Mouse (Mus musculus): ENCODE results near the gene Srr. TPM values are rescaled to one million over a fixed set of nuclear protein-coding genes. Genes with fewer than 3 reads are reported as not detected.

The Srr gene
- polyA plus RNA-seq, 1 experiment from 2014 or later, result 3.6 TPM

DNA sequence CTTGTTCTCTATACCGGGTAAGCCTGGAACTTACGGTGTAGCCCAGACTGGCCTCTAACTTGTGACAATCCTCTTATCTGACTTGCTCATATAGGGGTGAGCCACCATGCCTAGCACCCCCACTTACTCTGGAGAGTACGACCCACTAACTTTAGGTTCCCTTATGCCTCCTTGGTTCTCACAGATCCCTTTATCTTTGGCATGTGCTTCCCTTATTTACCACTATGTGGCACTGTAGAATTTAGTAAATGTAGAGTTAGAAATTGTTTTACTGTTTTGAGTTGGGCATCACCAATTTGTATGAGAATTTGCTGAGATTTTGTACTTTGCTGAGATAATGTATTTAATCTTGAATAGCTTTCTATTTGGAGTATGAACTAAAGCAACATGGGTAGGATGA is 20.6 kb upstream of the Srr start:
- no peak for ATAC-seq (ENCODE audit: insufficient read depth)

DNA sequence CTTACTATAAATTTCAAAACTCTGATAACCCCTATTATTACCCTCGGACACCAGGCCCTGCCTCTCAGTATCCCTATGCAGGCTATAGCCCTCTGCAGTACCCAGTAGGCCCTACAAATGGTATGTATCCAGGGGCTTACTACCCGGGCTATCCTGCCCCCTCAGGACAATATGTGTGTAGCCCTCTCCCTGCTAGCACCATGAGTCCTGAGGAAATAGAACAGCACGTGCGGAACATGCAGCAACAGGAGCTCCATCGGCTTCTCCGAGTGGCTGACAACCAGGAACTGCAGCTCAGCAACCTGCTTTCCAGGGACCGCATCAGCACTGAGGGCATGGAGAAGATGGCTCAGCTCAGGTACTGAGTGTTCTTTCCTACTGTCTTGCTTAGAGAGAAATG is 4.6 kb upstream of the Srr start:
- no peaks in the 10 kb centered on the region for H3K9me3 ChIP-seq (replicated peaks)
- H3K27ac ChIP-seq (replicated peaks), result no peak overlapping the region
- H3K9ac ChIP-seq, result no peak overlapping the region
- H3K4me3 ChIP-seq (replicated peaks), result no peak overlapping the region
- peaks cover 18% of the 10 kb centered on the region for H3K4me1 ChIP-seq (replicated peaks)
- ATAC-seq (ENCODE audit: insufficient read depth), result no peak
- no peak overlapping the region for H3K4me2 ChIP-seq
- no peaks in the 10 kb centered on the region for H3K27me3 ChIP-seq
- 81% methylated on average over 7 of the region's 7 CpGs for WGBS (ENCODE audit: insufficient replicate concordance)
- peaks cover 49% of the 10 kb centered on the region for H3K36me3 ChIP-seq (replicated peaks)

More for the DNA sequence above, 20.6 kb upstream of the Srr start:
- peaks cover 3% of the 10 kb centered on the region; the same call in 1 of the 2 replicates for H3K4me1 ChIP-seq (replicated peaks)
- H3K27ac ChIP-seq (replicated peaks), result no peak overlapping the region
- no peaks in the 10 kb centered on the region for H3K9me3 ChIP-seq (replicated peaks)
- H3K36me3 ChIP-seq (replicated peaks), result peaks cover 42% of the 10 kb centered on the region
- H3K4me3 ChIP-seq (replicated peaks), result no peak overlapping the region
- H3K4me2 ChIP-seq, result no peak overlapping the region
- no peak overlapping the region for H3K9ac ChIP-seq
- WGBS (ENCODE audit: insufficient replicate concordance), result 69% methylated on average over 3 of the region's 3 CpGs
- no peaks in the 10 kb centered on the region for H3K27me3 ChIP-seq

GRCm38 (mm10) chr11:74929111-74929510 is 3.4 kb upstream of the Srr start:
- ATAC-seq (ENCODE audit: insufficient read depth), result no peak
- Histone ChIP-seq H3K36me3 (replicated peaks) (peaks cover 36% of the 10 kb centered on the region), H3K9ac (no peak overlapping the region), H3K27me3 (no peaks in the 10 kb centered on the region), H3K4me3 (replicated peaks) (no peak overlapping the region), H3K4me1 (replicated peaks) (peaks cover 26% of the 10 kb centered on the region), H3K27ac (replicated peaks) (no peak overlapping the region), H3K4me2 (no peak overlapping the region), H3K9me3 (replicated peaks) (no peaks in the 10 kb centered on the region)
- 78% methylated on average over 4 of the region's 4 CpGs for WGBS (ENCODE audit: insufficient replicate concordance)

- Histone ChIP-seq H3K27me3 (no peaks in the 10 kb centered on the region), H3K9me3 (replicated peaks) (no peaks in the 10 kb centered on the region), H3K9ac (no peak overlapping the region), H3K36me3 (replicated peaks) (peaks cover 18% of the 10 kb centered on the region), H3K27ac (replicated peaks) (peak overlapping the region; percentile 94), H3K4me1 (replicated peaks) (peaks cover 30% of the 10 kb centered on the region), H3K4me3 (replicated peaks) (peak overlapping the region; percentile 71), H3K4me2 (peak overlapping the region; percentile 76)
- 80% methylated on average over 2 of the region's 2 CpGs for WGBS (ENCODE audit: insufficient replicate concordance)
- no peak for ATAC-seq (ENCODE audit: insufficient read depth)
Observed at GRCm38 (mm10) chr11:74927236-74927725, 1.5 kb upstream of the Srr start.

DNA sequence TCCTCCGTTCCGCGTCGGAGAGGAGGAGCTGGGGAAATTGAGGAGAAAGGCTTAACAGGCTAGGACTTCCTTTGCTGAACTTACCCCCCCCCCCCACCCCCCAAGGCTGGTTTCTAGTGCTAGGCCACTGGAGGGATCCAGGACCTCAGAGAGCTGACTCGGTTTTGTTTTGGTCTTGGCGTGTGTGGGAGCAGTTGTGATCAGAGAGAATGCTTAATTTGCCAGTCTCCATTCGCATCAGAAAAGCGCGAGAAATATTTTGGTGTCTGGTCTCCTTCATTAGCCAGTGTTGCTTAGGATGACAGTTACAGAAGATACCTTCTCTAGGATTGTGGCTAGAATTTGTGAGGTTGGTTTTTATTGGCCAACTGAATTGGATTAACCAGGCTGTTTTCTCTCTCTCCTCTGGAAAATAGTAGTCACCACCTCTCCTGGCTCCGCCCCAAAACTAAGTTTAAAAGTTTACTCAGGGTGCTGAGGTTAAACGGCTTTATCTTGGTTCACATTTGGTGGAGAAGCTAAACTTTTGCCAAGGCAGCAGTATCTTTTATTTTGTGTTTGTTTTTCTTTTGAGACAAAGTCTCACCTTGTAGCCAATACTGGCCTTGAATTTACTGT is 749 bp upstream of the Srr start:
- 3% methylated on average over 11 of the region's 11 CpGs for WGBS (ENCODE audit: insufficient replicate concordance)

DNA sequence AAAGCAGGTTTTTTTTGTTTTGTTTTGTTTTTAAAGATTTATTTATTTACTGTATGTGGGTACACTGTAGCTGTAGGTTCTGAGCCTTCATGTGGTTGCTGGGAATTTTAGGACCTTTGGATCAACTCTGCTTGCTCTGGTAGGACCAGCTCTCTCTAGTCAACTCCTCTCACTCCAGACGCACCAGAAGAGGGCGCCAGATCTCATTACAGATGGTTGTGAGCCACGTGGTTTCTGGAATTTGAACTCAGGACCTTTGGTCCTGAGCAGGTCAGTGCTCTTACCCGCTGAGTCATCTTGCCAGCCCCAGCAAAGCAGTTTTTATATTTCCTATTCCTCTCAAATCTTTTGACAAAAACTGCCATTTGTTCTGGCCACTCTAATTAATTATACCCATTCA is 1.6 kb downstream of the Srr start:
- no peak overlapping the region for H3K9ac ChIP-seq
- H3K27me3 ChIP-seq, result no peaks in the 10 kb centered on the region
- WGBS (ENCODE audit: insufficient replicate concordance), result 38% methylated on average over 4 of the region's 4 CpGs
- ATAC-seq (ENCODE audit: insufficient read depth), result no peak
- no peaks in the 10 kb centered on the region for H3K9me3 ChIP-seq (replicated peaks)
- peaks cover 3% of the 10 kb centered on the region; the same call in 1 of the 2 replicates for H3K36me3 ChIP-seq (replicated peaks)
- no peak overlapping the region for H3K4me3 ChIP-seq (replicated peaks)
- H3K27ac ChIP-seq (replicated peaks), result no peak overlapping the region
- H3K4me1 ChIP-seq (replicated peaks), result peaks cover 23% of the 10 kb centered on the region
- no peak overlapping the region for H3K4me2 ChIP-seq

More for the DNA sequence above, 749 bp upstream of the Srr start:
- peak overlapping the region; percentile 94 for H3K27ac ChIP-seq (replicated peaks)
- H3K9me3 ChIP-seq (replicated peaks), result no peaks in the 10 kb centered on the region
- H3K27me3 ChIP-seq, result no peaks in the 10 kb centered on the region
- ATAC-seq (ENCODE audit: insufficient read depth), result 0 out of 2 replicates have a peak, but pooled peaks have one; percentile 0
- H3K4me2 ChIP-seq, result peak overlapping the region; percentile 76
- H3K4me3 ChIP-seq (replicated peaks), result peak overlapping the region; percentile 71
- H3K9ac ChIP-seq, result peak overlapping the region; percentile 84
- peaks cover 12% of the 10 kb centered on the region for H3K36me3 ChIP-seq (replicated peaks)
- peaks cover 29% of the 10 kb centered on the region for H3K4me1 ChIP-seq (replicated peaks)

DNA sequence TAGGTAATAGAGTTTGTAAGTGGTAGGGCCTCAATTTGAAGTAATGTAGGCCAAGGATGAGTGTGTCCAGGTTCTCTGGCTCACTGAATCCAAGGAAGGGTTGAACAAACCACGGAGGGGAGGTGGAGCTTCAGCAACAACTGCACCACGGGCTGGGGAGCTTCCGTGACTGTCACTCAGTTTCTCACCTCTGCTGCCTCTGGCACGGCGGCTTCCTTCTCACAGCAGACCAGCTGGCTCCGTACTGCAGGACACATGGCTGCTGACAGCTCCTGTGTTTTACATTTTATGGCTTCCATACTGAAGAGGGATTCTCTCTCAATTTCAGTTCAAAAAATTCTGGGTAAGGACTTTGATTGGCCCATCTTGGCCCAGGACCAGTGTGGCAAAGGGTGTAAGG is 6.5 kb downstream of the Srr start:
- peaks cover 5% of the 10 kb centered on the region for H3K4me1 ChIP-seq (replicated peaks)
- H3K27me3 ChIP-seq, result no peaks in the 10 kb centered on the region
- H3K9ac ChIP-seq, result no peak overlapping the region
- peaks cover 13% of the 10 kb centered on the region; the same call in 1 of the 2 replicates for H3K36me3 ChIP-seq (replicated peaks)
- ATAC-seq (ENCODE audit: insufficient read depth), result no peak
- no peak overlapping the region for H3K4me3 ChIP-seq (replicated peaks)
- H3K27ac ChIP-seq (replicated peaks), result no peak overlapping the region
- H3K4me2 ChIP-seq, result no peak overlapping the region
- no peaks in the 10 kb centered on the region for H3K9me3 ChIP-seq (replicated peaks)
- 65% methylated on average over 6 of the region's 6 CpGs for WGBS (ENCODE audit: insufficient replicate concordance)

DNA sequence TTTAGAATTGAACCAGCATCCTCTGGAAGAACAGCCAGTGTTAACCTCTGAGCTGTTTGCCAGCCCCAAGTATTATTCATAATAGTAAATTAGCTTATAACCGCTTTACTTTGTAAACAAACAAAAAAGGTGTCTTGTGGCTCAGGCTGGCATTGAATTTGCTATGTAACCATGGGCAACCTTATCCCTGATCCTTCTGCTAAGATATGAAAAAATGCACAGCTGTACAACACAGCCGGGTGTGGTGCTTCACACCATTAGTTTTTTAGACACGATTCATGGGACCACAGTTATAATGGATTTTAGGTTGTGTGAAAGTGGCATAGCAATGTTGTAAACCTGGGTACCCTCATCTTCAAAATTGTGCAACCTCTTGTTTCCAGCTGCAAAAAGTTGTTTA is 13.3 kb downstream of the Srr start:
- H3K4me1 ChIP-seq (replicated peaks), result no peaks in the 10 kb centered on the region
- no peak for ATAC-seq (ENCODE audit: insufficient read depth)
- no peaks in the 10 kb centered on the region for H3K9me3 ChIP-seq (replicated peaks)
- H3K27ac ChIP-seq (replicated peaks), result no peak overlapping the region
- H3K9ac ChIP-seq, result no peak overlapping the region
- H3K4me3 ChIP-seq (replicated peaks), result no peak overlapping the region
- H3K36me3 ChIP-seq (replicated peaks), result peaks cover 24% of the 10 kb centered on the region
- no peak overlapping the region for H3K4me2 ChIP-seq
- H3K27me3 ChIP-seq, result no peaks in the 10 kb centered on the region
- WGBS (ENCODE audit: insufficient replicate concordance), result 56% methylated on average over 3 of the region's 3 CpGs

- H3K9me3 ChIP-seq (replicated peaks), result no peaks in the 10 kb centered on the region
- H3K4me1 ChIP-seq (replicated peaks), result no peaks in the 10 kb centered on the region
- ATAC-seq (ENCODE audit: insufficient read depth), result no peak
- H3K36me3 ChIP-seq (replicated peaks), result peaks cover 49% of the 10 kb centered on the region
- no peak overlapping the region for H3K4me2 ChIP-seq
- H3K27ac ChIP-seq (replicated peaks), result no peak overlapping the region
- H3K4me3 ChIP-seq (replicated peaks), result no peak overlapping the region
- H3K9ac ChIP-seq, result no peak overlapping the region
- no peaks in the 10 kb centered on the region for H3K27me3 ChIP-seq
- WGBS (ENCODE audit: insufficient replicate concordance), result 68% methylated on average over 4 of the region's 4 CpGs
Observed at GRCm38 (mm10) chr11:74909978-74910377, 15.8 kb downstream of the Srr start.

GRCm38 (mm10) chr11:74908618-74909399 is 16.9 kb downstream of the Srr start:
- Histone ChIP-seq H3K9me3 (replicated peaks) (no peaks in the 10 kb centered on the region), H3K4me1 (replicated peaks) (no peaks in the 10 kb centered on the region), H3K4me2 (no peak overlapping the region), H3K9ac (no peak overlapping the region), H3K36me3 (replicated peaks) (peaks cover 61% of the 10 kb centered on the region), H3K27me3 (no peaks in the 10 kb centered on the region), H3K27ac (replicated peaks) (no peak overlapping the region), H3K4me3 (replicated peaks) (no peak overlapping the region)
- ATAC-seq (ENCODE audit: insufficient read depth), result no peak
- 66% methylated on average over 12 of the region's 12 CpGs for whole genome bisulfite sequencing (ENCODE audit: insufficient replicate concordance)

- Histone ChIP-seq H3K9me3 (replicated peaks) (no peaks in the 10 kb centered on the region), H3K9ac (no peak overlapping the region), H3K4me1 (replicated peaks) (no peaks in the 10 kb centered on the region), H3K36me3 (replicated peaks) (peaks cover 70% of the 10 kb centered on the region), H3K4me2 (no peak overlapping the region), H3K4me3 (replicated peaks) (no peak overlapping the region), H3K27me3 (no peaks in the 10 kb centered on the region), H3K27ac (replicated peaks) (no peak overlapping the region)
- no peak for ATAC-seq (ENCODE audit: insufficient read depth)
- WGBS (ENCODE audit: insufficient replicate concordance), result 85% methylated on average over 6 of the region's 6 CpGs
Observed at GRCm38 (mm10) chr11:74907850-74908249, 17.9 kb downstream of the Srr start.

All from liver, embryonic 15.5 days (tissue).